ENCODE assay signal across 24 mouse cellular contexts in the genomic region with DNA sequence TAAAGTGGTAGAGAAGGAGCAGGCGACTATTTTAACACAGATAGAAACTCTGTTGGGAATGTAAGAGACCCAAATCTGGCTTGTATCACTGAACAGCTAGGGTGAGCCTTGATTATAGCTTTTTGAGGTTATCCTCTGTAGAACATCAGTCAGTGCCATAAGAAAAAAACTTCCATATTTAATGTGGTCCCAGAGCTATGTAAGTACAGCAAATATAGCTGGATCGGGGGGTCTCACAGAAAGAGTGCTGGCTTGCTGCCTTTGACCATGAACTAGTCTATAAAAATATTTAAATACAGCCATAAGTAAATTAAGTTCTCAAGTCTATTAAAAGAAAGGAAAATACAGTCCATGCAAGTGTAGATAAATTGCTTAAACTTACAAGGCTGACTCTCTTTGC. TPM values are rescaled to one million over a fixed set of nuclear protein-coding genes. Genes with fewer than 3 reads are reported as not detected.
DNase-seq lines count a peak whose midpoint lies in the region; ATAC-seq lines count a peak whose summit lies in the region.
"Had no signal": no experiment of that assay in that cellular context is flagged by ENCODE, and none has a peak within 500 bp of the region (broad histone marks: within the 10 kb centered on the region; RNA-seq: fewer than 3 reads in every experiment).

No protein-coding gene starts in this region.

- intact Hi-C loops in heart, postnatal 36 days (cut with DNase I): no loop called here

- WGBS in limb, embryonic 13.5 days: 53% methylated on average over 2 of the region's 2 CpGs
- WGBS in limb, embryonic 10.5 days: 87% methylated on average over 2 of the region's 2 CpGs

- no peaks in the 10 kb centered on the region for H3K9me3 ChIP-seq in limb, embryonic 13.5 days
- H3K9me3 ChIP-seq in limb, embryonic 10.5 days (replicated peaks): no peaks in the 10 kb centered on the region
- H3K9me3 ChIP-seq: embryonic facial prominence, embryonic 10.5 days; embryonic facial prominence, embryonic 12.5 days; forebrain, embryonic 13.5 days; forebrain, embryonic 15.5 days; G1E had no signal

- no peak overlapping the region for H3K4me3 ChIP-seq in limb, embryonic 13.5 days
- H3K4me3 ChIP-seq in limb, embryonic 10.5 days: no peak overlapping the region
- H3K4me3 ChIP-seq: embryonic facial prominence, embryonic 10.5 days; embryonic facial prominence, embryonic 12.5 days; forebrain, embryonic 13.5 days; forebrain, embryonic 15.5 days had no signal

- peaks cover 31% of the 10 kb centered on the region for H3K4me1 ChIP-seq in limb, embryonic 13.5 days
- H3K4me1 ChIP-seq in limb, embryonic 10.5 days: peaks cover 8% of the 10 kb centered on the region; the same call in 1 of the 2 replicates

- H3K9ac ChIP-seq in limb, embryonic 13.5 days: no peak overlapping the region
- H3K9ac ChIP-seq: embryonic facial prominence, embryonic 12.5 days; forebrain, embryonic 13.5 days; forebrain, embryonic 15.5 days; forebrain, postnatal 0 days had no signal

- ATAC-seq in limb, embryonic 13.5 days (ENCODE audit: low FRiP score, low read depth): peak; percentile 54; the same call in 1 of the 2 replicates
- ATAC-seq: CD4-positive, CD25-positive, alpha-beta regulatory T cell, adult 4 months; forebrain, embryonic 13.5 days; forebrain, embryonic 15.5 days; forebrain, postnatal 0 days; Patski had no signal

- DNase-seq in heart, adult 11 months: peak; percentile 3
- DNase-seq in heart, postnatal 36 days: no peak
- no peak for DNase-seq in limb, embryonic 10.5 days (ENCODE audit: low spot score)
- no peak for DNase-seq in T-cell, adult 2 months (ENCODE audit: low spot score)
- DNase-seq: adrenal gland, adult 2 months; adrenal gland, postnatal 10 days; adrenal gland, postnatal 25 days; B cell, adult 2 months; cerebellum, adult 11-12 months; cerebellum, adult 2 months; cerebellum, adult 9-10 months; cerebellum, postnatal 10 days; cerebellum, postnatal 25 days; forebrain, postnatal 0 days had no signal

- H3K4me2 ChIP-seq in limb, embryonic 13.5 days (replicated peaks): no peak overlapping the region
- H3K4me2 ChIP-seq: embryonic facial prominence, embryonic 12.5 days; forebrain, embryonic 13.5 days; forebrain, embryonic 15.5 days had no signal

- no peaks in the 10 kb centered on the region for H3K27me3 ChIP-seq in limb, embryonic 13.5 days
- H3K27me3 ChIP-seq in limb, embryonic 10.5 days (ENCODE audit: low read depth, poor library complexity, severe bottlenecking): no peaks in the 10 kb centered on the region
- H3K27me3 ChIP-seq: CH12.LX; embryonic facial prominence, embryonic 12.5 days; forebrain, embryonic 15.5 days; Patski had no signal

- H3K27ac ChIP-seq in limb, embryonic 13.5 days: 0 out of 2 replicates have a peak overlapping the region, but pooled peaks have one; percentile 15
- H3K27ac ChIP-seq in limb, embryonic 10.5 days: no peak overlapping the region
- H3K27ac ChIP-seq: embryonic facial prominence, embryonic 10.5 days; embryonic facial prominence, embryonic 12.5 days; forebrain, embryonic 13.5 days; forebrain, embryonic 15.5 days had no signal

- no peaks in the 10 kb centered on the region for H3K36me3 ChIP-seq in limb, embryonic 13.5 days
- no peaks in the 10 kb centered on the region for H3K36me3 ChIP-seq in limb, embryonic 10.5 days
- H3K36me3 ChIP-seq: embryonic facial prominence, embryonic 10.5 days; embryonic facial prominence, embryonic 12.5 days; forebrain, embryonic 15.5 days; G1E had no signal

RNA-seq across cellular contexts. Expression of a gene that starts 4.7 kb away (rescaled TPM):
- not detected for total RNA-seq in heart, postnatal 36 days (2021)
- 1.1 and 1.3 TPM in 2 replicates for polyA plus RNA-seq in limb, embryonic 13.5 days (2015; fragmentation: Nextera tagmentation; extraction: Ambion mirVana)
- polyA plus RNA-seq in limb, embryonic 10.5 days (2016; fragmentation: Nextera tagmentation; extraction: Ambion mirVana): 0.29 TPM in 1 of 2 replicates, not detected in the other
- total RNA-seq: adrenal gland, adult 2 months; adrenal gland, postnatal 10 days; adrenal gland, postnatal 25 days; CH12.LX; G1E had no signal
- polyA plus RNA-seq: adrenal gland, adult 2 months; CD4-positive, CD25-positive, alpha-beta regulatory T cell, adult 4 months; cerebellum, adult 2 months; embryonic facial prominence, embryonic 10.5 days; forebrain, embryonic 11.5 days; forebrain, postnatal 0 days; G1E; Patski had no signal

RNA-seq across cellular contexts. Expression of a gene that starts 20.5 kb away (rescaled TPM):
- 10 to 100 TPM in 1 of 2 experiments, 1 to 10 TPM in 1; 9.8 to 10.5 TPM for total RNA-seq in heart, postnatal 36 days (2021)
- 13.5 and 13.8 TPM in 2 replicates for polyA plus RNA-seq in limb, embryonic 13.5 days (2015; fragmentation: Nextera tagmentation; extraction: Ambion mirVana)
- 8.6 and 10.4 TPM in 2 replicates for polyA plus RNA-seq in limb, embryonic 10.5 days (2016; fragmentation: Nextera tagmentation; extraction: Ambion mirVana)
